Mouse (Mus musculus): ENCODE measurements around the gene Icmt. TPM values are rescaled to one million over a fixed set of nuclear protein-coding genes. Genes with fewer than 3 reads are reported as not detected.
A peak's percentile ranks its signal among the peaks of the same experiment; 100 is the strongest.

Gene Icmt
- polyA plus RNA-seq, 1 experiment from 2014 or later = 7.9 TPM

- no peak for ATAC-seq (ENCODE audit: low read depth)
- 2% methylated on average over 39 of the region's 39 CpGs for WGBS (ENCODE audit: insufficient replicate concordance)
- H3K9ac ChIP-seq = no peak overlapping the region
These were observed 6.6 kb upstream of the Icmt start for GRCm38 (mm10) chr4:152290385-152290784.

GRCm38 (mm10) chr4:152290991-152291390, 6.0 kb upstream of the Icmt start:
- no peak for ATAC-seq (ENCODE audit: low read depth)
- peaks cover 20% of the 10 kb centered on the region for H3K4me1 ChIP-seq (replicated peaks)

More at GRCm38 (mm10) chr4:152290385-152290784, 6.6 kb upstream of the Icmt start:
- DNase-seq = no peak
- Histone ChIP-seq H3K4me1 (replicated peaks) (peaks cover 17% of the 10 kb centered on the region), H3K4me3 (replicated peaks) (no peak overlapping the region), H3K27ac (no peak overlapping the region), H3K36me3 (no peaks in the 10 kb centered on the region), H3K4me2 (no peak overlapping the region), H3K9me3 (replicated peaks) (no peaks in the 10 kb centered on the region), H3K27me3 (peaks cover 80% of the 10 kb centered on the region)

DNA sequence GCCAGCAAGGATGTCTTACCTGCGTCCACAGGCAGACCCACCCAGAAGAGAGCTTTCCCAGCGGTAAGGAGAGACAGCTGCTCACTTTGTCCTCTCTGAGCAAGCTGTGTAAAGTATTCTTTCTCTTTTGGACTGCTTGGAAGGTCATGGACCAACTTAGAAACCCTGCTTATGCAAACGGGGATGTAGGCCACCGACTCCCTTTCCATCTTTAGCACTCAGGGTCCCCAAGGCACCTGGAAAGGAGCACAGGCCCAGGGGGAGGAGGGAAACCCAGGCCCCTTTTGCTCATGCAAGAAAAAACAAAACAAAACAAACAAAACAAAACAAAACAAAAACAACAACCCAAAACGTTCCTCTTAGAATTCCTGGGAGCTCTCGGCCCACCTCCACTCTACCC, 5.5 kb upstream of the Icmt start, which contains the start of gene Hes3:
Gene Hes3 (minus strand): TSS at position 101 of the 400 bp plus-strand sequence.
- Histone ChIP-seq H3K4me3 (replicated peaks) (no peak within 1 kb of the TSS), H3K36me3 (no peaks in the 10 kb centered on the region), H3K9ac (no peak within 1 kb of the TSS), H3K9me3 (replicated peaks) (no peaks in the 10 kb centered on the region), H3K27me3 (peaks cover 69% of the 10 kb centered on the region), H3K27ac (no peak within 1 kb of the TSS), H3K4me1 (replicated peaks) (peaks cover 19% of the 10 kb centered on the region), H3K4me2 (no peak within 1 kb of the TSS)
- DNase-seq (no peak), ATAC-seq (ENCODE audit: low read depth) (no peak)
- WGBS (ENCODE audit: insufficient replicate concordance) = 33% methylated on average over 6 of the region's 6 CpGs

More at GRCm38 (mm10) chr4:152290991-152291390, 6.0 kb upstream of the Icmt start:
- no peak overlapping the region for H3K4me3 ChIP-seq (replicated peaks)
- peaks cover 74% of the 10 kb centered on the region for H3K27me3 ChIP-seq
- H3K4me2 ChIP-seq = no peak overlapping the region
- no peak overlapping the region for H3K27ac ChIP-seq
- DNase-seq = no peak
- no peak overlapping the region for H3K9ac ChIP-seq
- H3K36me3 ChIP-seq = no peaks in the 10 kb centered on the region
- WGBS (ENCODE audit: insufficient replicate concordance) = 19% methylated on average over 11 of the region's 11 CpGs
- H3K9me3 ChIP-seq (replicated peaks) = no peaks in the 10 kb centered on the region

GRCm38 (mm10) chr4:152292102-152292765, 4.8 kb upstream of the Icmt start:
- Histone ChIP-seq H3K9ac (no peak overlapping the region), H3K9me3 (replicated peaks) (no peaks in the 10 kb centered on the region), H3K4me2 (no peak overlapping the region), H3K27ac (no peak overlapping the region), H3K36me3 (no peaks in the 10 kb centered on the region), H3K4me1 (replicated peaks) (peaks cover 19% of the 10 kb centered on the region), H3K27me3 (peaks cover 62% of the 10 kb centered on the region), H3K4me3 (replicated peaks) (no peak overlapping the region)
- whole genome bisulfite sequencing (ENCODE audit: insufficient replicate concordance) = 49% methylated on average over 12 of the region's 12 CpGs
- ATAC-seq (ENCODE audit: low read depth) (no peak), DNase-seq (no peak)

DNA sequence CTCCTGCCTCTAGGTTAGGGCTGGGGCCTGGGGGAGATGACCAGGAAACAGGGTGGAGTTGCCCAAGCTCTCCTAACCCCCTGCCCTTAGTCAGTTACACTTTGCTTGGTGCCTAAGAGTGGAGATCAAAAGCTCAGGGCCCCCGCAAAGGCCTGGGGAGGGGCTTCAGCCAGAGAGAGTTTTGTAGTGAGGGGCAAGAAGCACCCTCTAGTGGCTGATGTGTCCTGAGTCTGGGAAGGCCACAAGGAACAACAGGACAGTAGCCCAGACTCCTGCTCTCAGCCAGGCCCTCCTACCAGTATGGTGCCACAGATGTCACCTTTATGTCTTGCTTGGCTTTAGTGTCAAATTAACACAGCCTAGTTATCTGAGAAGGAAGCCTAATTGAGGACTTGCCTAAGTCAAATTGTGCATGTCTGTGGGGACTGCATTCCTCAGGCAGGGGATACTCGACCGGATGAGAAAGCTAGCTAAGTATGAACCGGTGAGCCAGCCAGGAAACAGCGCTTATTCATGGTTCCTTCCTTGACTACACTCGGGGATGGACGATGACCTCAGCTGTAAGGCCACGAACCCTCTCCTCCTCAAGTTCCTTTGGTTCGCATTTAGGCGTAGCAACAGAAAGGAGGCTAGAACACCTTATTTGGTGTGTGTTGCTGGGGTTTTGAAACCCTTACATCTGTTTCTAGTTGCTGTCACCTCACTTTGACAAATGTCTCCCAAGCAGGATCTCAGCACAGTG, 2.7 kb upstream of the Icmt start:
- Histone ChIP-seq H3K9ac (no peak overlapping the region), H3K4me1 (replicated peaks) (peaks cover 34% of the 10 kb centered on the region), H3K27ac (no peak overlapping the region), H3K27me3 (peaks cover 49% of the 10 kb centered on the region), H3K9me3 (replicated peaks) (no peaks in the 10 kb centered on the region), H3K36me3 (no peaks in the 10 kb centered on the region), H3K4me3 (replicated peaks) (no peak overlapping the region), H3K4me2 (no peak overlapping the region)
- 43% methylated on average over 10 of the region's 10 CpGs for WGBS (ENCODE audit: insufficient replicate concordance)
- ATAC-seq (ENCODE audit: low read depth) (no peak), DNase-seq (no peak)

- H3K36me3 ChIP-seq = peaks cover 15% of the 10 kb centered on the region
These were observed 1.1 kb upstream of the Icmt start for GRCm38 (mm10) chr4:152295916-152296315.

GRCm38 (mm10) chr4:152296371-152296770, 656 bp upstream of the Icmt start:
- no peak for DNase-seq
- Histone ChIP-seq H3K9me3 (replicated peaks) (no peaks in the 10 kb centered on the region), H3K4me1 (replicated peaks) (peaks cover 34% of the 10 kb centered on the region), H3K4me2 (peak overlapping the region; percentile 79), H3K36me3 (peaks cover 20% of the 10 kb centered on the region), H3K4me3 (replicated peaks) (peak overlapping the region; percentile 85), H3K27ac (peak overlapping the region; percentile 89), H3K9ac (peak overlapping the region; percentile 76), H3K27me3 (peaks cover 29% of the 10 kb centered on the region)
- 2% methylated on average over 8 of the region's 8 CpGs for WGBS (ENCODE audit: insufficient replicate concordance)
- ATAC-seq (ENCODE audit: low read depth) = no peak

More at GRCm38 (mm10) chr4:152295916-152296315, 1.1 kb upstream of the Icmt start:
- peak overlapping the region; percentile 79 for H3K4me2 ChIP-seq
- peaks cover 34% of the 10 kb centered on the region for H3K27me3 ChIP-seq
- H3K4me1 ChIP-seq (replicated peaks) = peaks cover 34% of the 10 kb centered on the region
- ATAC-seq (ENCODE audit: low read depth) (0 out of 2 replicates have a peak, but pooled peaks have one; percentile 2), DNase-seq (no peak)
- peak overlapping the region; percentile 70 for H3K27ac ChIP-seq
- H3K9me3 ChIP-seq (replicated peaks) = no peaks in the 10 kb centered on the region
- peak overlapping the region; percentile 33 for H3K9ac ChIP-seq
- peak overlapping the region; percentile 25 for H3K4me3 ChIP-seq (replicated peaks)
- 5% methylated on average over 4 of the region's 4 CpGs for WGBS (ENCODE audit: insufficient replicate concordance)

- Histone ChIP-seq H3K4me1 (replicated peaks) (peaks cover 34% of the 10 kb centered on the region), H3K9ac (peak overlapping the region; percentile 89), H3K36me3 (peaks cover 42% of the 10 kb centered on the region), H3K9me3 (replicated peaks) (no peaks in the 10 kb centered on the region), H3K27me3 (peaks cover 5% of the 10 kb centered on the region; the same call in 1 of the 2 replicates), H3K4me3 (replicated peaks) (peak overlapping the region; percentile 85), H3K27ac (no peak overlapping the region), H3K4me2 (peak overlapping the region; percentile 98)
- no peak for DNase-seq
- ATAC-seq (ENCODE audit: low read depth) = no peak
- WGBS (ENCODE audit: insufficient replicate concordance) = 76% methylated on average over 14 of the region's 14 CpGs
These were observed 1.8 kb downstream of the Icmt start for GRCm38 (mm10) chr4:152298836-152299235.

- Histone ChIP-seq H3K36me3 (peaks cover 57% of the 10 kb centered on the region), H3K4me2 (no peak overlapping the region), H3K4me3 (replicated peaks) (no peak overlapping the region), H3K27me3 (no peaks in the 10 kb centered on the region), H3K9me3 (replicated peaks) (no peaks in the 10 kb centered on the region), H3K4me1 (replicated peaks) (peaks cover 26% of the 10 kb centered on the region), H3K27ac (no peak overlapping the region), H3K9ac (no peak overlapping the region)
- DNase-seq = no peak
- 87% methylated on average over 8 of the region's 8 CpGs for WGBS (ENCODE audit: insufficient replicate concordance)
- no peak for ATAC-seq (ENCODE audit: low read depth)
These were observed 3.3 kb downstream of the Icmt start for GRCm38 (mm10) chr4:152300375-152300774.

DNA sequence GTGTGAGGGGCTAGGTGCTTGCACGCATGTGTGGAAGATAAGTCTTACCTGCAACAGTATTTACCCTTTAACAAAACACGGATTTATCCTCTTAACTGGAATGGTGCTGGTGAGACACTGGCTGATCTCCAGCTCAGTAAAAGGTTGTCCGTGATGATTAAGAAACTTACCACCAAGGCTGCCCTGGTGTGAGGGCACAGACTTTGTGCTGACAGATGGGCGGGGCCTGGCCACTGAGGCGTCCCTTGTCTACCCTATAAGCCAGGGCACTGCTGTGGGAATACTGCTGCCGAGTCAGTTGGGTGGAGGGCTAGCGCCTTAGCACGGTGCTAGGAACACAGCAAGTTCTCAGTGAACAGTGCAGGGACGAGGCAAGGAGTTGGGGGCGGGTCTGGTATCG, 5.0 kb downstream of the Icmt start:
- no peaks in the 10 kb centered on the region for H3K27me3 ChIP-seq
- ATAC-seq (ENCODE audit: low read depth) (no peak), DNase-seq (no peak)
- H3K9me3 ChIP-seq (replicated peaks) = no peaks in the 10 kb centered on the region
- H3K36me3 ChIP-seq = peaks cover 60% of the 10 kb centered on the region
- WGBS (ENCODE audit: insufficient replicate concordance) = 80% methylated on average over 11 of the region's 11 CpGs
- H3K27ac ChIP-seq = no peak overlapping the region
- H3K4me3 ChIP-seq (replicated peaks) = no peak overlapping the region
- no peak overlapping the region for H3K9ac ChIP-seq
- H3K4me1 ChIP-seq (replicated peaks) = peaks cover 15% of the 10 kb centered on the region
- H3K4me2 ChIP-seq = no peak overlapping the region

DNA sequence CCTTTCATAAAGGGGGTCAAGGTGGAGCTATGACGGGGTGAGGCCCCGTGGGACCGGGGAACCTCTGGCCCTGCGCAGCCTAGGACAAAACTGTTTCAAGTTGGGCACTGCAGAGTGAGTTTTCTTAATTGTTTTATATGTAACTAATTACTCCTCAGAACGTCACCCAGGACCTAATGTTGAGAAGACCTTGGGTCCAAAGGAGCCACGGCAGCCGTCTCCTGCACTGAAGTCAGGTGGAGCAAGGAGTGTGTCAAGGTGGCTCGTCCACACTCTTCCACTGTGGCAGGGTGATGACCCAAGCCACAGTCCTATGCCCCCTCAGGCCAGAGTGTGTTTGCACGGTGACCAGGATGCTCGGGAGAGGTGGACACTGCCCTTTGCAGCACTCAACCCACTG, 6.1 kb downstream of the Icmt start:
- H3K4me2 ChIP-seq = no peak overlapping the region
- DNase-seq (no peak), ATAC-seq (ENCODE audit: low read depth) (no peak; the same call in 1 of the 2 replicates)
- no peak overlapping the region for H3K27ac ChIP-seq
- H3K27me3 ChIP-seq = no peaks in the 10 kb centered on the region
- H3K4me1 ChIP-seq (replicated peaks) = peaks cover 10% of the 10 kb centered on the region
- no peak overlapping the region for H3K9ac ChIP-seq
- 81% methylated on average over 10 of the region's 10 CpGs for WGBS (ENCODE audit: insufficient replicate concordance)
- H3K4me3 ChIP-seq (replicated peaks) = no peak overlapping the region
- H3K36me3 ChIP-seq = peaks cover 60% of the 10 kb centered on the region
- H3K9me3 ChIP-seq (replicated peaks) = no peaks in the 10 kb centered on the region

Data from liver, embryonic 13.5 days (tissue).